Mouse (Mus musculus) hindbrain, embryonic 10.5 days (tissue): ENCODE results near the gene Mllt1. TPM values are rescaled to one million over a fixed set of nuclear protein-coding genes. Genes with fewer than 3 reads are reported as not detected.

Experiments used
- polyA plus RNA-seq: library from polyadenylated mRNA; unstranded; fragments of >200 nt; fragmentation: Nextera tagmentation; extraction: Ambion mirVana; gene quantifications from 2 replicates; pipeline ENCODE4 v1.2.1, GENCODE M21; 2016

Mllt1 gene
- polyA plus RNA-seq, 1 experiment from 2014 or later: 82.4 TPM

Other genes starting within 250 kb of the Mllt1 start
- 398 and 446 TPM in 2 replicates for gene Ndufa11, start 217.6 kb downstream of the Mllt1 start, polyA plus RNA-seq
- 12.7 and 18.6 TPM in 2 replicates for gene Vmac, start 217.4 kb downstream of the Mllt1 start, polyA plus RNA-seq
- gene Nrtn, start 177.9 kb downstream of the Mllt1 start, polyA plus RNA-seq: 4.4 and 5.1 TPM in 2 replicates
- 44.1 and 47.6 TPM in 2 replicates for gene Dus3l, start 170.7 kb downstream of the Mllt1 start, polyA plus RNA-seq
- 1.3 TPM in 2 replicates for gene Prr22, start 165.2 kb downstream of the Mllt1 start, polyA plus RNA-seq
- gene Rfx2, start 104.4 kb downstream of the Mllt1 start, polyA plus RNA-seq: 10.9 and 13.8 TPM in 2 replicates
- not detected in 2 replicates for gene Acsbg2, start 61.0 kb downstream of the Mllt1 start, polyA plus RNA-seq
- gene 1700061G19Rik, start 59.9 kb downstream of the Mllt1 start, polyA plus RNA-seq: 0.54 and 0.63 TPM in 2 replicates
- gene Acer1, start 46.7 kb upstream of the Mllt1 start, polyA plus RNA-seq: not detected in 2 replicates
- gene Clpp, start 54.9 kb upstream of the Mllt1 start, polyA plus RNA-seq: 166 and 170 TPM in 2 replicates
- gene Alkbh7, start 61.9 kb upstream of the Mllt1 start, polyA plus RNA-seq: 35.5 TPM in 2 replicates
- gene Pspn, start 64.6 kb upstream of the Mllt1 start, polyA plus RNA-seq: not detected in 2 replicates
- 71.0 and 78.3 TPM in 2 replicates for gene Gtf2f1, start 75.9 kb upstream of the Mllt1 start, polyA plus RNA-seq
- gene Gm17949, start 76.1 kb upstream of the Mllt1 start, polyA plus RNA-seq: 0.41 and 0.43 TPM in 2 replicates
- 51.1 and 52.0 TPM in 2 replicates for gene Khsrp, start 96.1 kb upstream of the Mllt1 start, polyA plus RNA-seq
- gene Slc25a41, start 106.2 kb upstream of the Mllt1 start, polyA plus RNA-seq: not detected in 2 replicates
- gene Crb3, start 123.7 kb upstream of the Mllt1 start, polyA plus RNA-seq: 5.1 and 8.2 TPM in 2 replicates
- 10.5 and 16.2 TPM in 2 replicates for gene Slc25a23, start 124.4 kb upstream of the Mllt1 start, polyA plus RNA-seq
- 3.2 and 3.6 TPM in 2 replicates for gene Dennd1c, start 143.1 kb upstream of the Mllt1 start, polyA plus RNA-seq
- gene Tubb4a, start 152.4 kb upstream of the Mllt1 start, polyA plus RNA-seq: 66.9 and 167 TPM in 2 replicates
- gene Tnfsf9, start 169.9 kb upstream of the Mllt1 start, polyA plus RNA-seq: 9.8 and 10.5 TPM in 2 replicates
- gene Cd70, start 214.4 kb upstream of the Mllt1 start, polyA plus RNA-seq: 0.50 TPM in 1 of 2 replicates, not detected in the other